Mouse (Mus musculus) liver, postnatal 0 days (tissue): ENCODE results near the gene Gp1bb.

ENCODE experiments used
- CTCF ChIP-seq: sonication (generic); IDR thresholded peaks from 2 replicates; pipeline ENCODE4 v1.5.1; 2016; ENCODE audit warnings: antibody characterized with exemption, low read depth
- EP300 ChIP-seq: IDR thresholded peaks from 2 replicates; pipeline ENCODE4 v1.6.1; 2016; ENCODE audit warnings: antibody characterized with exemption, low read depth, mild to moderate bottlenecking

DNA sequence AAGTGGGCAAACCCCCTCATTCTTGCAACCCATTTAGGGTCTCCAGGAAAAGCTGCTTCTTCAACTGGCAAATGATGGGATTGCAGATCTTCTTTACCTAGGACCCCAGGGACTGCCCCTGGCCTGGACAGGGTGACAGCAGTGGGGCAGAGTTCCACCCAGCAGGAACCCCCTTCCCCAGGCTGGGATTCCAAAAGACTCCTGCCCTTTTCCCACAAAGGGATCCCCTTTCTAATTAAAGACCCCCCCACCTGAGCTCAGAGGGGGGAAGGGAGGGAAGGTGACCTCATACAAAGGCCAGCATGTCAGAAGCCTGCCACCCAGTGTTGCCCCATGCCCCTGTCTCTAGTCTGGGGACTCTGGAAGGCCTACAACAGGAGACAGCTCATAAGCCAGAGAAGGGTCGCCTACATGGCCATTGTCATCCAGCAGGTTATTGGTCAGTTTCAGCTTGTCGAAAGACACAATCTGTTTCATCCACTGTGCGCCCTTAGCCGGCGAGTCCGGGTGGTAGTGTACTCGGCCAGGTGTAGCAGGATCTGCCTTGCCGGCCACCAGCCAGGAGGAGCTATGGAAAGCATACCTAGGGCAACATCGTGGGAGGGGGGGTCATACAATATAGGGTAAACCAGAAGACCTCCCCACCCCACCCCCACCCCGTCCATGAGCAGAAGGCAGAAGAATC lies 38.4 kb downstream of the Gp1bb start:
- TF ChIP-seq CTCF (no peak), EP300 (no peak)
